Comparison of ENCODE assay signal across 7 mouse cellular contexts in the genomic region with DNA sequence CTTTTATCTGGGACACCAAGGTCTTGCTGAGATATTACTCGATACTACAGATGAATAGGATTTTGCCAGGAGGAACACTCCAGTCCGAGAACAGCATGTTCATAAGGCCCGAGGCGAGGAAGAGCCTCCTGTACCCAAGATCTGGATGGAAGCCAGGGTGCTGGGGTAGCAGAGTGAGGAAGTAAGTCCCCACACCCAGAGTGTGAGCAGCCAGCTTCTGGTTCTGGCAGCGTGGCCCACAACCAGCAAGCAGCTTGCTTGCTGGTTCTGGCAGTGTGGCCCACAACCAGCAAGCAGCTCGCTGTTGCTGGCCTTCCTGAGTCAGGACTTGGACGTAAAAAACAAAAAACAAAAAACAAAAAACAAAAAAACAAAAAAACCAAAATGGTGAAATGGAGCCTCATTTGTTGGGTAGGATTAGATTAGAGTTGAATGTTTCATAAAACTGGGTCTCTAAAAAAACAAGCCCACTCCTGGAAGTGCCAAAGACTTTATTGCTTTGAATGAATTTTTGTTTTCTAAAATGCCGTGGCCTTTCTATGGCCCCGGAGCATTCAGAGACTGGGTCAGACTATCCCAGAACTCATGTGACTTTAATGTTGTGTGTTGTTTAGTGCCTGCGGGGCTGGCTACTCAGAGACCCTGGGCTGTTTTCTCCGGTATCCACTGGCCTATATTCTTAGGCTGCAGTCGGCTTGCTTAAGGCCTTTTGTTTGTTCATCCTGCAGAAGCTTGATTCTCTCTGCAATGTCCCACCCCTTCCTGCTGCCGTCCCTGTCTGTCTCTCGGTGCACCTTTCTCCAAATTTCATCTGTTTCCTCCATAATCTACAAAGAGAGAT. TPM values are rescaled to one million over a fixed set of nuclear protein-coding genes. Genes with fewer than 3 reads are reported as not detected.
DNase-seq lines count a peak whose midpoint lies in the region; ATAC-seq lines count a peak whose summit lies in the region.

No protein-coding gene starts in this region.

- no peaks in the 10 kb centered on the region for H3K9me3 ChIP-seq in forebrain, embryonic 14.5 days (replicated peaks; ENCODE audit: control insufficient read depth, low read length)
- no peaks in the 10 kb centered on the region for H3K9me3 ChIP-seq in megakaryocyte, embryonic 14.5 days

- H3K9ac ChIP-seq in forebrain, embryonic 14.5 days (ENCODE audit: low read length), result peak overlapping the region; percentile 51

- 16% methylated on average over 14 of the region's 14 CpGs for WGBS in forebrain, embryonic 14.5 days

- ATAC-seq in forebrain, embryonic 14.5 days, result no peak; the same call in 1 of the 2 replicates

- H3K4me1 ChIP-seq in forebrain, embryonic 14.5 days (ENCODE audit: control insufficient read depth, insufficient read depth, low read length), result peaks cover 50% of the 10 kb centered on the region
- peaks cover 88% of the 10 kb centered on the region for H3K4me1 ChIP-seq in megakaryocyte, embryonic 14.5 days

- H3K36me3 ChIP-seq in forebrain, embryonic 14.5 days (ENCODE audit: control insufficient read depth, insufficient read depth, low read length), result no peaks in the 10 kb centered on the region
- peaks cover 12% of the 10 kb centered on the region for H3K36me3 ChIP-seq in megakaryocyte, embryonic 14.5 days (replicated peaks; ENCODE audit: low read length)

- H3K4me3 ChIP-seq in forebrain, embryonic 14.5 days (ENCODE audit: low read depth, low read length), result 0 out of 2 replicates have a peak overlapping the region, but pooled peaks have one; percentile 6
- H3K4me3 ChIP-seq in megakaryocyte, embryonic 14.5 days (replicated peaks), result peak overlapping the region; percentile 90

- H3K27me3 ChIP-seq in forebrain, embryonic 14.5 days (replicated peaks; ENCODE audit: control insufficient read depth, insufficient read depth, low read length), result no peaks in the 10 kb centered on the region
- H3K27me3 ChIP-seq in megakaryocyte, embryonic 14.5 days (replicated peaks), result no peaks in the 10 kb centered on the region

- peak overlapping the region; percentile 62 for H3K27ac ChIP-seq in forebrain, embryonic 14.5 days (ENCODE audit: low read depth, low read length)

- DNase-seq in adrenal gland, postnatal 10 days, result peak; percentile 55
- peak; percentile 45 for DNase-seq in cerebellum, adult 11 months
- peak; percentile 59 for DNase-seq in forebrain, embryonic 14.5 days (ENCODE audit: low spot score)
- peak; percentile 61 to 64 for DNase-seq in heart, postnatal 36 days
- peak; percentile 66 to 79 for DNase-seq in left cerebral cortex, postnatal 10 days (ENCODE audit: extremely low spot score in 1 of 2, low spot score in 2 of 2)
- peak; percentile 84 for DNase-seq in testis, postnatal 14 days (ENCODE audit: low spot score)

- H3K4me2 ChIP-seq in forebrain, embryonic 14.5 days (ENCODE audit: low read length), result peak overlapping the region; percentile 36

- intact Hi-C loops in heart, postnatal 36 days (cut with DNase I), result no loop called here
- intact Hi-C loops in left cerebral cortex, postnatal 10 days (cut with DNase I), result no loop called here

RNA-seq across cellular contexts. Expression of gene Sort1, which starts 11.7 kb away (rescaled TPM):
- total RNA-seq in adrenal gland, postnatal 10 days (2021), result 10 to 100 TPM; 46.1 to 48.8 TPM
- polyA plus RNA-seq in forebrain, embryonic 14.5 days (2014; fragmentation: Nextera tagmentation; extraction: Ambion mirVana), result 16.0 and 16.6 TPM in 2 replicates
- total RNA-seq in heart, postnatal 36 days (2021), result 10 to 100 TPM; 18.7 to 20.3 TPM
- 100 to 1,000 TPM; 176 to 177 TPM for total RNA-seq in left cerebral cortex, postnatal 10 days (2021)
- polyA plus RNA-seq in megakaryocyte, embryonic 14.5 days (2012; ENCODE audit: insufficient read depth, low replicate concordance), result 11.0 and 16.3 TPM in 2 replicates

RNA-seq across cellular contexts. Expression of gene Psma5, which starts 38.9 kb away (rescaled TPM):
- 10 to 100 TPM; 90.7 to 94.6 TPM for total RNA-seq in adrenal gland, postnatal 10 days (2021)
- polyA plus RNA-seq in forebrain, embryonic 14.5 days (2014; fragmentation: Nextera tagmentation; extraction: Ambion mirVana), result 295 and 324 TPM in 2 replicates
- total RNA-seq in heart, postnatal 36 days (2021), result 10 to 100 TPM; 54.3 to 55.2 TPM
- 10 to 100 TPM; 91.4 to 92.5 TPM for total RNA-seq in left cerebral cortex, postnatal 10 days (2021)
- 6.0 TPM in 1 of 2 replicates, not detected in the other for polyA plus RNA-seq in megakaryocyte, embryonic 14.5 days (2012; ENCODE audit: insufficient read depth, low replicate concordance)
